Mouse (Mus musculus) heart, adult 8-10 months (tissue): ENCODE data around the gene Itpr2. TPM values are rescaled to one million over a fixed set of nuclear protein-coding genes. Genes with fewer than 3 reads are reported as not detected.

Experiments used
- DNase-seq: peaks from one replicate; pipeline ENCODE4 v3.0.0; 2022; ENCODE audit warnings: low spot score
- total RNA-seq, 4 experiments: library from RNA; stranded (reverse); gene quantifications; 2 replicates each; pipeline ENCODE4 v1.2.4; 2022

Itpr2 gene
- total RNA-seq, 4 experiments from 2014 or later: 19.4 to 28.1 (median 21.2) TPM

DNA sequence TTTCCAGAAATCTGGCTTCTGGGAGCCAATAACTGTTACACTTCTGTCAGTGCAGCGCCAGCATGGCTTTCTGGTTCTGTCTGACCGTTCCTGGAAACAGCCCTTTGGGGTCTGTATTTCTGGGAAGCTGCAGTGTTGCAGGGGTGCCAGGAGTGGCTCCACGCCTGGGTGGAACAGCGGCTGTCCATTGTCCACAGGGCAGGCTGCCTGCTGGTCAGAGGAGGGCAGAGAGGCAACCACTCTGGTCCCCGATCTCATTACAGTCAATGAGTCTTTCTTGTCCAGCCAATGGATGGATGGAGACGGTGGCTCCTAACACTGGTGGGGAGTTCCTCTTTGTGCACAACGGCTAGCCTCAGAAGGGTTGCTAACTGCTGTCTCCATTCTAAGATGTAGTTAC, 150.2 kb downstream of the Itpr2 start:
- DNase-seq: no peak

DNA sequence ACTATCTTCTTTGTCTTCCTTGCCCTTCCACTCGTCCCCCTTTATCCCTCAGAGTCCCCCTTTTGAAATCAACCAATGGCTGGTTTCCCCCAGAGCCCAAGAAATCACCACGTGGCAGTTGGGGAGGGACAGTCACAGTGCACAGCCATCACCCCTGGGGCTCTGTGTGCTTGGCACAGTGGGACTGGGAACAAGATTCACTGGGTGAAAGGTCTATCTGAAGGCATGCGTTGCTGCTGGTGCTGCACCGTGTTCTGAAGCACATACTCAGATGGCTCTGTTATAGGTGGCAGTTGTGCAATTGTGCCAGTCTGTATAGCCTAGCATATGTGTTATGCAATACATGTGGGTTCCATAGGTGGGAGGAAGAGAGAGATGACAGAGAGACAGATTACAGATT, 154.5 kb downstream of the Itpr2 start:
- DNase-seq: no peak

DNA sequence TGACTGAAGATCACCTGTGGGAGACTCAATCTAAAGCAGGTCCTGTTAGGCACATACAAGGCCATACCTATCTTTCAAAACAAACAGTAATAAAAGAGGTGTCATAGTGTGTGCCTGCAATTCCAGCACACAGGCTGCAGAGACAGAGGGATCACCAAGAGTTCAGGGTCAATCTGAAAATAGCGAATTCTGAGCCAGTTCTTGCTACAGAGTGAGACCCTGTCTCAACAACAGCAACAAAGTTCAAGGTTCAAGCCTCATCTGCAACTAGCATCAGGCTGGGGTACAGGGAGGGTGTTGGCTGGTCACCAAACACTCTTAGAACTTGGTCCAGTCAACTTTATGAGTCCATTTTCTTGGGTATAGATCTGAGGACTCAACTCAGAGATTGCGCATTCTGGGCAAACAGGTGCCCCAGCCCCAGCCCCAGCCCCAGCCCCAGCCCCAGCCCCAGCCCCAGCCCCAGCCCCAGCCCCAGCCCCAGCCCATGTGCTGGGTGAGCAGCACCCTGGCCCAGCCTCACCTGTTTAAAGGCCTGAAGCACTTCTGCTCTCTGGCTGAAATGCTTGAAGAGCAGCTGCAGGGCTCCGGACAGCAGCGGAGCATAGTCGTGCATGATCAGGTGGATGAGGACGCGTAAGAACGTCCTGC, 155.4 kb downstream of the Itpr2 start:
- DNase-seq: no peak

DNA sequence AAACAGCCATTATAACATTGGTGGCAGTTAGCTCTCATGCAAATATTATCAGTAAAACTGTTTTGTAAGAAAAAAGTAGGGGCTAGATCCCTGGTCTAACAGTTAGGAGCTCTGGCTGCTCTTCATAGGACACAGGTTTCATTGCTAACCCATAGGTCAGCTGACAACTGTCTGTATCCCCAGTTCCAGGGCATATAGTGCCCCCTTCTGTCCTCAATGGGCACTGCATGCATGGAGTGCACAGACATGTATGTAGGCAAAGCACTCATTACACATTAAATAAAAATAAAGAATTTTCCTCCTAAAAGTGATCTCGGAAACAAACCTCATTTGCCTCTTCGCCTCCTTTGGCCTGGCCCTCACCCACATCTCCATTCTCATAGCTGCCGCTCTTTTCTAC, 157.3 kb downstream of the Itpr2 start:
- DNase-seq: no peak

DNA sequence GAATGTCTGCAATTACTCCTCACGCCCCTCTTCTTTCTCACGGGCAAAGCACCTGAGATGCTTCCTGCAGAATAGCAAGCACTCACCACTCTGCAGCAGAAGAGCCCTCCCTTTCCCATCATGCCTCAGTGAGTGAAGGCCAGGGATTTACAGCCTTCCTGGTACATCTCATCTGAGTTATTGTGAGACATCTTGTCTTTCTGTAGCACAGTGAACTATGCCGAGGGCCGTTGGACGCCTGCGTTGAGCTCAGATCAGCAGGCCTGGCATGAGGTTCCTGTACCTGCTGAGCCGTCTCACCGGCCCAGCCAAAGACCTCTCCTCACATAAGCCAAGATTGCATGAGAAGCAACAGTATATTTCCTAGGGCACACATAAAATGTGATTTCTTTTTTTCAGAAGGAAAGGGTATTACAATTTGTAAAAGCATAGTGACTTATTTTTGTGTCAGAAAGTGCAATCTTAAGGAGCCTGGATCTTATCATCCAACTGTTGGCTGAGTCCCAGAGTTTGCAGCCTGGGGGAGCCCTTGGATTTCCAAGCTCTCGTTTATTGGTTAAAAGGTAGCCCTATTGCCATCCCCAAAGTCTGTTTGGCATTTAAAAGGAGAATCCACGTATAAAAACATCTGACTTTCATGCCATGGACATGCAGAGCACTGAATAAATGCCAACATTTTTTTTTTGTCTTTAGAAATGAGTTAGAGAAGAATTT, 158.2 kb downstream of the Itpr2 start:
- DNase-seq: no peak

DNA sequence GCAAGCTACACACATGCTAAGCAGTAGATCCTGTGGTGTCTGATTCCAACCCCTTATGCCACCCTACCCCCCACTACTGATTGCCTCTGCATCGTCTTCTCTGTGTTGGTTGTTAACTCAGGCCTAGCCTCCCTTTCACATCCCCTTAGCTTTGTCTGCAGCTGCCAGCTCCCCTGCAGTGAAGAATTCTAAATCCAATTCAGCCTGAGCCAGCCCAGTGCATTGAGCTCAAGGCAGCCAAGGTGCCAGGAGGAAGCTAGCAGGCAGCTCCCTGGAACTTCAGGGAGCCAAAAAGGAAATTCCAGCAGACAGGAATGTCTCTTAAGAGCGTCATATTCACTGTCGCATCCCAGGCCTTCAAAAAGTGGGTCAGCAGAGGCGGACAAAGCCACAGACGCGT, 159.0 kb downstream of the Itpr2 start:
- no peak for DNase-seq

DNA sequence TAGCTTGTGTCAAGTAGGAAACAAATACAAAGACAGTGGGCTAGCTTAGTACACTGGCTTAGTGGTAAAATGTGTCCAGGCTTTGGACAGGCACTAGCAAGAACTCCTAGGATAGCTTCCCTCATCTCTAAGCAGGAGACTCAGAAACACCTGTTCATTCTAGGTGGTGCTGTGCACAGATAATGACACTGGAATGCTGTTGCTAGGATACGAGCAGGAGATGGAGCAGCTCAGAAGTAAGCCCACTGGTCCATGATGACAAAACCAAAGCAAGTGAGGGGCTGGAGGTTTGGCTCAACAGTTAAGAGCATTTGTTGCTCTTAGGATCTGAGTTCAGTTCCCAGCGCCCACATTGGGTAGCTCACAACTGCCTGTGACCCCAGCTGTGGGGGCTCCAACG, 160.1 kb downstream of the Itpr2 start:
- no peak for DNase-seq

DNA sequence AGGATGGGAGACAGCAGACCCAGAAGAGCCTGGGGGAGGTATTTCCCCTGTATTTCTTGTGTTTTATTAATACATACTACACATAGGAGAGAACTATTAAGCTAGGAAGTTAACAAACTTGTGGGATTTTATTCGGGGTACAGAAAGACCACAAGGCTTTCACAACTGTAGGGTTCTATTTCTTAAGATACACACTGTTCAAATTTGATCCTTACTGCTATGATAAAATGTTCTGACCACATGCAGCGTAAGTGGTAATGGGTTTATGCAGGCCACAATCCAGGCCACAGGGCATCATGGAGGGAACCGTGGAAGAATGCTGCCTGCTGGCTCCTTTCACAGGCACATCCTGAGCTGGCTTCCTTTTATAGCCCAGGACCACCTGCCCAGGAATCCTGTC, 160.6 kb downstream of the Itpr2 start:
- DNase-seq: no peak

DNA sequence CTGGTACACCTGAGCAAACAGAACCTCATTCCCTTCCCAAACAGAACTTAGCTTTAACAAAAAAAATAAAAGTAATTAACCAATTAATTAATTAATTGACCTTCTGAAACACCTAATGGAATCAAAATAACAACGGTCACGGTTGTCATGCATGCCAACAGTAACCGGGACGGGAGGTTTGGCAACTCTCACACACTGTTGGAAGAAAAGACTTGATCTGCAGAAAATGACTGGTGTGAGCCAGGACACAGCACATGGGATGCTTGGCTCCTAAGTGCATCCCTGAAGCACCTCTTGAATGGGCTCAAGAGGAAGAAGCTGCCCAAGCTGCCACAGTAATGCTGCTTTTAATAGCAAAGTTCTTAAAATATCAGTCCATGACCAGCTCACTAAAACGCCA, 161.1 kb downstream of the Itpr2 start:
- DNase-seq: no peak

DNA sequence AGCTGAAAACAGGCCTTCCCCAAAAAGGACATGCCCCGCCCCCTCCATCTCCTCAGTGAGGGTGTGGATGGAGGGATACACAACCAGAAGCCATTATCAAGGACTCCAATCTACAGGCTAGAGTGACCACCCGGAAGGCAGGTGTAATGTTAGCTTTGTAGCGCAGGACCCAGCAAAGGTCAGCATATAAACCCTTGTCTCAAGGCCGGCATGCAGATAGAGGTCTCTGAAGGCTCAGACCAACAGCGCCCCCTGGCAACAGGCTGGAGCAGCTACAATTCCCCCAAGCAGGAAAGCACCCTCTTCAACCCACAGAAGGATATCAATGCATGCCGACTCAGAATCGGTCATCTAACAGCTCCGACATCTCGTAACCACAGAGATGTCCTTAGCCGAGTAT, 162.2 kb downstream of the Itpr2 start:
- DNase-seq: peak; percentile 23

DNA sequence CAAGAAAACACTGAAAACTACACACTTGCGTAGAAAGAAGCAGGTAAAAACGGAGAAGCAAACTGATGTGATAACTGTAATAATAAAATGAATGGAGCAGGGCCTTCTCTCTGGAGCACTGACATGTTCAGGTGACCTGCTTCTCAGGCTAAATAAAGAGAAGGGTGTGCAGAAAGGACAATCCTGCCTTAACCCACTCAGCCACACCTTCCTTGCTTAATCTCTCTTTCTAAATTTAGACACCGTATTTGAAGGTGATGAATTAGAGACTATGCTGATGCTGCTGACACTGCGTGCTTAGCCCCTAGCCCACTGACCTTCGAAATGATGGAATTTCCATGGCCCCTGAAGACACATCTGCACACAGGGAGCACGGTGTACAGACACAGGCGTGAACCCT, 164.8 kb downstream of the Itpr2 start:
- DNase-seq: no peak

DNA sequence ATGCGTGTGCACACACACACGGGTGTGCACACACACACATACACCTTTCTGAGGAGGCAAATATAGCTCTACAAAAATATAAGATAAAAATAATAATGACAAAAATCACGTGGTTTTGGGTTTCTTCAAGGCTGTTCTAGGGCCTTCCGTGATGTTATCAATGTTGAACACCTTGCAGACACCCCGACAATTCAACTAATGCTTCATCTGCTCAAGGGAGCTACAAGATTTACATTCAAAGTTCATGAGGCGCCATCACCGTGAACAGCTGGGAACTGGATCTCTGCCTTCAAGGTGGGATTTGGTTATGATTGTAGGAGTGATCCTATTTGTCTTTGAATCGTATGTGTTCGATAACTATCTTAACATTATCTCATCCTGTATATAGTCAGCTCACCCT, 166.8 kb downstream of the Itpr2 start:
- no peak for DNase-seq

DNA sequence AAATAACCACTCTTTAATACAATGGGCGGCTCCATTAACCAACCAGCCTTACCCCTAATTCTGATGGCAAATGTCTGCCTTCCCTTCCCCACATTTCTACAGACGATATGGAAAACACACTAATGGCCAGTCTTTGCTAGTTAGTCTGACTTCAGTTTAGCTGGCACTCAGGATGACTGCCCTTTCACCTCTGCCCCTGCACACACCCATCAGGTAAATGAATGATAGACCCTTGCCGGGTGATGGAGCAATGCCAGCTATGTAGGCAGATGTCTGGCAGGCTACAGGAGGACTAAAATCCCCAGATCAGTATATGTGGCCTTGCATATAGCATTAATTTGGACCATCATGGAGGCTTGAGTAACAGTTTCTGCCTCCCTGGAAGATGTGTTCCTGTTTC, 168.5 kb downstream of the Itpr2 start:
- DNase-seq: no peak

DNA sequence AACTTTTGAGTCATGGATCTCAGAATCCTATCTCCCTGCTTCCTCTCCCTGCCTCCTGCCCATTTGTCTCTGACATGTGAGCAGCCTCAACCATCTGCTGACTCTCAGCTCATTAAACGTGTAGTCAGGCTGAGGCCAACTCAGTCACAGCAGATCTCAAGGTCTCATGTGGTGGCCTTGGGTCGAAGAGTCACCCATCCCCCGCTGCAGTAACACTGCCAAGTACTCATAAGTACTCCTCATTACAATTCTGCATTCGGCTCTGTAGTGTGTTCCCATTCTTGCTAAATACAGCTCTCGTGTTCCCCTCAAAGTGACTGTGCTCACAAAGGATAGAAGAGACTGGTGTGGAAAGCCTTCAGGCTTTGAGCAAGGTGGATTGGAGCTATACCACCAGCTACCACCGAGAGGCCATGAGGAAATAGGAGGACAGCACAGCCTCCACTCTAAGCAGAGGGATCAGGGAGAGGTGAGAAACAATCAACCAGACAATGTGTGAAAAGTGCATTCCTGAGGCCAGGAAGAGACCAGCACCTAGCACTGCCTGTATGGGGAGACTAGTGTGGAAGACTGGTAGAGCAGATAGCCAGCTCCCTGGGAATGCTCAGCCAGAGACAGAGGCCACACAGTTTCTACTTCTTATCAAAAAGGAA, 170.9 kb downstream of the Itpr2 start:
- DNase-seq: no peak

DNA sequence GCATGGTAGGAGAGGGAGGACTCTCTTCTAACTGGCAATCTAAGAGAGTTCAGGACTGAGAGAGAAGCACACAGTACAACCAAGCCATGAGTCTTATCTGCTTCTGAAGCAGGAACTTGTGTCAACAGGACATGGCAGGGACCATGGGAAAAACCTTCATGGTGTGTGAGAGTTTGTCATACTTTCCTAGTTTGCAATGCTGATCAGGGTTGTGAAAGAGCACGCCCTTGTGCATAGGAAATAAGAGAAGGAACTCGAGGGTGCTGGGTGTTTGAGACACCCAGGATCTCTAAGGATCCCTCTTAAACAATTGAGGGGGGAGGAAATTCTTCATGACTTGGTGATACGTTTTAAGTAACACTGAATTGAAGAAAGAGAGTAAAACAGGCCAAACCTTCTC, 172.9 kb downstream of the Itpr2 start:
- no peak for DNase-seq

DNA sequence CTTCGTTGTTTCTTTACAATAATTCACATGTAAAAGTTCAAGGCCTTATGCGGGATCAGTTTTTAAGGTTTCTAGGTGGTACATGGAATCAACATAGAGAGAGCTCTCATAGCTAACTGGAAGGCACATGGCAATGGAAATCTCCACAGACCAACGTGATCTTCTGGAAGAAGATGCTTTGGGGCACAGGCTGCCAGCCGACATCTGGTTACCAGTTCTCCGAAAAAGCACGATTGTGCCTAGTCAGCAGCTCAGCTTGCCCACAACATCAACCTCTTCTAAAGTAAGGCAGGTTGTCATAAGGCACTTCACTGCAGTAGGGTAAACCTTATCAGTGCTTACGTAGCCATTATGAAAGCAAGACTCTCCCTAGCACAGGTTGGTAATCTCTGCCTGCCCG, 175.4 kb downstream of the Itpr2 start:
- no peak for DNase-seq

DNA sequence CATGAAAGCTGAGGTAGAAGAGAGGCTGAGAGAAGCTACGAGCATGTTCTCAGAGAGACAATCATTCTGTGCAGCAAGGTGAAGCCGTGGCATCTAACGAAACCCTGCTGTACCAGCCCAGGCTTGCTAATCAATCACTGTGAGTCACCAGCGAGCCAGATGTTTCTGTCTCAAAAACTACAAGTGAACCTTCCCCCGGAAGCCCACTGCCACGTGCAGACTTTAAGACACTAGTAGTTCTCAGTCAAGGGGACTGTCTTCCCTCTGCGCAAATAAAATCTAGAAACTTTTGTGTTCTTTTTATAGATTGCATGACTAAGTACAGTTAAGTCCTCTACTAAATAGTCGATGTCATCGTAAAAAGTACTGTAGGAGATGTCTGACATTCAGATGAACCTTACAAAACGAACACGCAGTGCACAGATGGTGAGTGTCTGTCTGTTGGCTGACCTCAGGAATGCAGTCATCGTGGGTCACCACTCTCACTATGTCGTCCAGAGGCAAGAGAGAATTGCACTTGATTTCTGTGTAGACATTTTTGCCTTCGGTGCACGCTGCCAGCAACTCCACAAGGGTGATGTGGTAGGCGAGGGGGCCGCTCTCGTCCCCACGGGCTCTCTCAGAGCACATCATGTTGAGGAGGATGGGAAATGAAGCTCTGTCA, 177.3 kb downstream of the Itpr2 start:
- no peak for DNase-seq

DNA sequence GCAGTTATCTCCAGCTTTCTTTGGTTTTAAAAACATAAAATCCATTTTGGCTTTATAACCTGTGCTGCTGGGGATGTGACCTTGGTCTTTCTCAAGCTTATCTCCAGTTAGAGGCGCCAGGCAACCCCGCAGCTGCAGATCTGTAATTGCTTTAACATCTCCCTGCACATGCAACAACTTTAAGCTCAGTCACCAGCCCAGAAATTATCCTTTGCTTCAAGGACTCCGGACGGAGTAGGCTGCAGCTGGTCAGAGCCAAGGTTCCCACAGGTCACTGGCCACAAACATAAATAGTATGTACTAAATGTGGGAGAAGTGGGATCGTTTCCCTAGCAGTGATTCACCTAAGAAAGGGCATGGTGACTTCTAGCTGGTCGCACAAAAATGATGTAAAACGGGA, 179.5 kb downstream of the Itpr2 start:
- no peak for DNase-seq

DNA sequence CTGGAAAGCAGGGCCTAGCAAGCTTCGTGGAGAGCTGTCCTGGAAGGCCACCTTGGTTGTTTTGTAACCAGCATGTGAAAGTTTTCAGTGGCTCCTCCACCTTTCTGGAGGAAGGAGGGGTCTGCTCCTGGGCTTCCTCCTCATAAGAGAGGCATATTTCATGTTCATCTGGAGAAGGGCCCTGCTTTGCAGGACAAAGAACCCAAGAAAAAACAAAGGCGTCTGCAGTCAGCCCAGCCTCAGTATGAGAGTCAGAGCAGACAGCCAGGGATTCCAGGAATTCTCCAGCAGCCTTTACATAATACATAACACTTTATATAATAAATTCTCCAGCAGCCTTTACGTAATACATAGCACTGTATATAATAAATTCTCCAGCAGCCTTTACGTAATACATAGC, 180.1 kb downstream of the Itpr2 start:
- DNase-seq: no peak

DNA sequence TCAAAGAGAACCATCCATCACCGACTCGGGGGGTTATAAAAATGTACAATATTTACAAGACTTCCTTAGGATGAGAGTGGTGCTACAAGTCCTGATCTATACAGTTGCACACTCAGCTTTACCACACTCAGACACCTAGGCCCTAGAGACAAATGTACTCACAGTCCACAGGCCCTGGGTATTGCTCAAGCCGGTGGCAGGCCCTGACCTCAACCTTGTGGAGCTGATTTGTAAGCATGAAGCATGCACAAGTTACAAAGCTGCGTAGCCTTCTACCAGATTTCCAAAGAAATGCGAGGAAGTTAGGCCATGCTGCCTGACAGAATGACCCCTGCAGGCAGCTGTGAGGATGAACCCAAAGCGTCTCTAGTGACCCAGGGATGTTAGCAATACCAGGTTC, 185.6 kb downstream of the Itpr2 start:
- DNase-seq: no peak

DNA sequence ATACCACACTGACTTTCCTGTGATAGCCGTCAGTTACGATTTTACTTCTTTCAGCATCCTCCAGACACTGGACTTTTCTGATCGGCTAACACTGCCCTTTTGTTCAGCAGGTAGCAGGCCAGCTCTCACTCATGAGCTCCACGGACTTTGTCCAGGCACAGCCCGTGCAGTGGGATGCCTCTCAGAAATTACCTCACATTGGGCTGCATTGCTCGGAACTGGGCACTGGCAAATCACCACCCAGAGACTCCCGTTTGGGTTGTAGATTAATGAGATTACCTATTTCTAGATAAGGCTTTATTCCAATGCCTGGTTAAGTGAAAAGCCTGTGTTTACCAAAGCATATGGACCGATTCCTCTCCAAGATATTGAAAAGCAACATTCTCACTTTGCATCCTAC, 186.9 kb downstream of the Itpr2 start:
- no peak for DNase-seq

DNA sequence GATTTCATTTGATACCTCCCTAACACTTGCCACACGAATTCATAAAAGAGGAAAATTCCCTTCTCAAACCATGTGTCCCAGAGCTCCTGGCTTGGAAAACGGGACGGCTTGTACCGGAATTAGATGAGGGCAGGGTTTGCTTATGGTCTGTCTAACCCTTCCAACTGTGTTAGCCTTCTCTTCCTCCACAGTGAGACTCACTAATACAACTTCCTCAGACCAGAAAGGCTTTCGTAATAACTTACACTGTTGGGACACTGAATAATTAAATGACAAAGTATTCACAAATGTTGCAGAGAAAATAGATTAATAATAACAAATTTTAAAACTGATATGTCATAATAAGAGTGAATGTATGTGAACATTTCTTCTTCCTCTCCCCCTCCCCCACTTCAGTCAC, 187.7 kb downstream of the Itpr2 start:
- DNase-seq: no peak

DNA sequence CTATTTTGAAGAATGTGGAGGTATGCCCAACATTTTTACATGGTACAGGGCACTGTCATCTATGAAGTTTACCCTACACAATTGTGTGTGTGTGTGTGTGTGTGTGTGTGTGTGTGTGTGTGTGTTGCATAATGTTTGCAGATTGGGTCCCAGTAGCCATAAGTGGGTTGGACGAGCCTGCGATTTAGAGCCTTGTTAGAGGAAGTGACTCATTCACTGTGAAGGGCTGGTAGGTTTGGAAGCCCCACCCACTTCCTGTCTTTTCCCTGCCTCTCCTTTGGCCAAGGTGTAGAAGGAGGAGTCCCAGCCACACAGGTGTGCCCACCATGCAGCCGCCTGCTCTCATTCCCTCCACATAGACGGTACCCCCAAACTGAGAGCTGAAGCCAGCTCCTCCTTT, 188.6 kb downstream of the Itpr2 start:
- no peak for DNase-seq
